Mouse (Mus musculus) gastrocnemius, postnatal 36 days (tissue): ENCODE results near the gene Vmn1r163. TPM values are rescaled to one million over a fixed set of nuclear protein-coding genes. Genes with fewer than 3 reads are reported as not detected.
"Not testable (repeated sequence)": the region's sequence is repeated elsewhere in the genome, so short reads cannot be mapped to it uniquely, and the experiment has no call there.

ENCODE experiments used
- DNase-seq, 2 experiments: peaks; one replicate each; pipeline ENCODE4 v3.0.0; 2022
- intact Hi-C: fragments of 180-260 bp; cut with DNase I; formaldehyde crosslinking; loops from one replicate; pipeline ENCODE4 v1.15.1; 2025
- long read RNA-seq, 2 experiments: library from polyadenylated mRNA; stranded (forward); transcript quantifications; one replicate each; pipeline ENCODE4 v2.0.0; 2021
- total RNA-seq, 2 experiments: library from RNA; stranded (reverse); gene quantifications; 2 replicates each; pipeline ENCODE4 v1.2.3; 2021

Vmn1r163 gene
- not detected for total RNA-seq
- long read RNA-seq, experiment 1 = 0 reads
- long read RNA-seq, experiment 2 = 0 reads

DNA sequence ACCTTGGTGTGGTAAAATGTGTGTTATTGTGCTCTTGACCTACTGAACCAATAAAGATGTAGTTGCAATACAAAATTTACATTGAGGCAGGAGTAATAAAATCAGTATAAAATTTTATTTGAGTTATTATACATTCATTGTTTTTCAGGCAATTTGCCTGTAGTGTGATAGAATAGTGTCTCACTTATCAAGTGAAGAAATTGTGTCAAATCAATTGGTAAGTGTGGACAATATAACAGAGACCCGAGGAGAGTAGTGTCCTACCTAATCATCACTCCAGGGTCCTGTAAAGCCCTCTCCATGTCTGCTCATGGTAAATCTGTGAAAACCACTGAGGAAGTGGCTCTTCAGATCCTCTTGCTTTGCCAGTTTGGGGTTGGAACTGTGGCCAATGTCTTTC is at the start of gene Vmn1r163:
Gene Vmn1r163 (plus strand): TSS at position 301 of the 400 bp plus-strand sequence.
- intact Hi-C loops, DNase-seq: not testable (repeated sequence)

DNA sequence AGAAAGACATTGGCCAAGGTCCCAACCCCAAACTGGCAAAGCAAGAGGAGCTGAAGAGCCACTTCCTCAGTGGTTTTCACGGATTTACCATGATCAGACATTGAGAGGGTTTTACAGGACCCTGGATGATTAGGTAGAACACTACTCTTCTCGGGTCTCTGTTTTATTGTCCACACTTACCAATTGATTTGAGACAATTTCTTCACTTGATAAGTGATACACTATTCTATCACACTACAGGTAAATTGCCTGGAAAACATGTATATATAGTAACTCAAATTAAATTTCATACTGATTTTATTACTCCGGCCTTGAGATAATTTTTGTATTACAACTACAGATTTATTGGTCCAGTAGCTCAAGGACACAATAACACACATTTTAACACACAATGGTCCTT is 35.5 kb upstream of the Vmn1r163 start, which contains the start of gene Gm4216:
Gene Gm4216 (minus strand): TSS at position 101 of the 400 bp plus-strand sequence.
- DNase-seq, intact Hi-C loops: not testable (repeated sequence)

DNA sequence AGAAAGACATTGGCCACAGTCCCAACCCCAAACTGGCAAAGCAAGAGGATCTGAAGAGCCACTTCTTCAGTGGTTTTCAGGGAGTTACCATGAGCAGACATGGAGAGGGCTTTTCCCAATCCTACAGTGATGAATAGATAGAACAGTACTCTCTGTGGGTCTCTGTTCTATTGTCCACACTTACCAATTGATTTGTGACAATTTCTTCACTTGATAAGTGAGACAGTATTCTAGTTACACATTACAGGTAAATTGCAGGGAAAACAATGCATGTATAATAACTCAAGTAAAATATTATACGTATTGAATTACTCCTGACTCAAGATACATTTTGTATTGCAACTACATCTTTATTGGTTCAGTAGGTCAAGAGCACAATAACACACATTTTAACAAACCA is 12.0 kb downstream of the Vmn1r163 start, which contains the start of gene Gm8720:
Gene Gm8720 (minus strand): TSS at position 101 of the 400 bp plus-strand sequence.
- DNase-seq, intact Hi-C loops: not testable (repeated sequence)

Other genes starting within 250 kb of the Vmn1r163 start
- not detected for gene Vmn1r159, start 211.9 kb upstream of the Vmn1r163 start, total RNA-seq
- not detected for gene Vmn1r160, start 184.3 kb upstream of the Vmn1r163 start, total RNA-seq
- not detected for gene Gm4214, start 70.9 kb upstream of the Vmn1r163 start, total RNA-seq
- not detected for gene Gm4216, start 35.6 kb upstream of the Vmn1r163 start, total RNA-seq
- gene Gm8720, start 11.9 kb downstream of the Vmn1r163 start, total RNA-seq = not detected
- gene Gm10662, start 88.9 kb downstream of the Vmn1r163 start, total RNA-seq = not detected
- gene Vmn1r165, start 161.8 kb downstream of the Vmn1r163 start, total RNA-seq = not detected
- gene Vmn1r166, start 196.1 kb downstream of the Vmn1r163 start, total RNA-seq = not detected
- gene Gm6902, start 223.4 kb downstream of the Vmn1r163 start, total RNA-seq = not detected
- gene Nlrp4e, start 245.7 kb downstream of the Vmn1r163 start, total RNA-seq = not detected